Mouse (Mus musculus): Measurements from ENCODE around the gene Gm8677.
"Not testable (repeated sequence)": the region's sequence is repeated elsewhere in the genome, so short reads cannot be mapped to it uniquely, and the experiment has no call there.

- TF ChIP-seq POLR2A (IDR thresholded peaks at IDR 0.05; ENCODE audit: control insufficient read depth, extremely low read depth, insufficient read depth, low read length, poor library complexity); CTCF (IDR thresholded peaks at IDR 0.05; ENCODE audit: borderline replicate concordance, control insufficient read depth, extremely low read depth, insufficient read depth, low read length, poor library complexity): not testable (repeated sequence)
These were observed 30.6 kb upstream of the Gm8677 start, which contains the start of gene Gm4201 for GRCm38 (mm10) chr7:22565243-22565642.
